Mouse (Mus musculus): ENCODE results near the gene Prickle1.

Gene Prickle1

DNA sequence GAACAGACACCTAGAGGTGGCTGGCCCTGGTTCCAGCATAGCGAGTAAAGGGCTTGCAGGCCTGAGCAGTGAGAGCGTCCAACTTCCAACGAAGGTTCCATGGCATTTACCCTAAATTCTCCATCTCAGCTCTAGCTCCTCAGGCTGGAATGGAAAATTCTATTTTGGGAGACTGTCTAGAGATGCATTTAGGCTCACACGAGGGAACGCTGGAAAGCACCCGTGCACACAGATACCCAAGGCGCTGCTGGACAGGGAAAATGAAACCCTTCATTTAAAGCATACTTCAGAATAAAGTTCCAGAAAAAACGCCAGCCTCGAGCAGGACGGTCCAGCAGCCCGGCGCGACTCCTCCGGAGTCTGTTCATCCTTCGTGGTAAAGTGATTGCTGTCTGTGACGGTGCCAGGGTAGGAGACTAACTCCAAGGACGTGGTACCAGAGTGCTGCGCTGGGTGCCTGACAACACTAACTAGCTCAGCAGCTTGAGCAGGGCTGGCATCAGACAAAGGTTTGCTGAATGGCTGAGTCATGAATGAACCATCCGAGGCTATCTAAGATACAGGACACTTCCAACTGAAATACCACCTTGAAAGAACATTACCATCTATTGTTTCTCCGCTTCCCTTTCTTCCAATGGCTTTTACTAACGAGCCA is 57.0 kb downstream of the Prickle1 start:
- no peak for DNase-seq

DNA sequence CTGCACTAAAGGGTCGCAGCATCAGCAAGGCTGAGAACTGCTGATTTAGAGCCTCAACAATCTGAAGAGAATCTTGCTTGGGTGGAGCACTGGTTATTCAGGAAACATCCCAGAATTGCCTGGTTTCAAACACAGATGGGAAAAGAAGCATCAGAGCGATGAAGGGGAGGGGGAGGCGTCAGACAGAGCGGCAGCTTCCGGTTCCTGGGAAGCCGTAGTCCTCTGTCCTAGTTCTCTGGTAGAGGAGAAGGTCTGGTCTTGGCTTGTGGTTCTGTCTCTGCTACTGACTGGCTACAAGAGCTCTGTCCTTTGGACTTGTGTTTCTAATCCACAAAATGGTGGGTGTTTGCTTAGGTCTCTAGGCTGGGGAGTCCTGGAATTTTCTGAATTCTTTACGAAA is 57.9 kb downstream of the Prickle1 start:
- DNase-seq, result no peak

DNA sequence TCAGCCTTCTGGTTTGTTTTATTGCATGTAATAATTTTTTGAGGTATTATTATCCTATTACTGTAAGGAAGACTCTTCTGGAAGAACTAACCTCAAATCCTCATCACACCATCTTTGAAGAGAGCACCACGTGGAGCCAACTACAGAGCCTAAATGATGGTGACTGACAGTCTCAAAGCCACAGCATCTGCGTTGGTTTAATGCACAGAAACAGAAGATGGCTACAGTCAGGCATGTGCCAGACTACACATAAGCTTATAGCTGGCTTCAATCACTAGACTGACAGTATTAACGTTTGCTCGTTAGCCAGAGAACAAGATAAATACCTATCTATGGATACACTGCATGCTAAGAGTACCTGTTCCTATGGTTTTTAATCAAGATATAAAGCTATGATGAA is 59.5 kb downstream of the Prickle1 start:
- DNase-seq, result no peak

DNA sequence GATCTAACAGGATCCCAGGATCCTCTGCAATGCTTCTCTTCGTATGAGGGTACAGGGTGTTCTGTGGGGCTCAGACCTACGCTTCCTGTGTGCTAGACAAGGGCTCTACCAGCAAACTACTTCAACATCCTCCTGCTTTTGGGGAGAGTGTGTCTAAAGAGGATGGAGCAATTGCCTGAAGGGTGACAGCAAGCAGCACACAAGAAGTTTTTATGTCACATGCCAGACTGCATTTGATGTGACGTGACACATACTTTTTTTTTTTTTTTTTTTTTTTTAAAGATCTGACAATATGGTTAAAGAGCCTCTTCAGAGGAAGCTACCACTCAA is 65.0 kb downstream of the Prickle1 start:
- no peak for DNase-seq

DNA sequence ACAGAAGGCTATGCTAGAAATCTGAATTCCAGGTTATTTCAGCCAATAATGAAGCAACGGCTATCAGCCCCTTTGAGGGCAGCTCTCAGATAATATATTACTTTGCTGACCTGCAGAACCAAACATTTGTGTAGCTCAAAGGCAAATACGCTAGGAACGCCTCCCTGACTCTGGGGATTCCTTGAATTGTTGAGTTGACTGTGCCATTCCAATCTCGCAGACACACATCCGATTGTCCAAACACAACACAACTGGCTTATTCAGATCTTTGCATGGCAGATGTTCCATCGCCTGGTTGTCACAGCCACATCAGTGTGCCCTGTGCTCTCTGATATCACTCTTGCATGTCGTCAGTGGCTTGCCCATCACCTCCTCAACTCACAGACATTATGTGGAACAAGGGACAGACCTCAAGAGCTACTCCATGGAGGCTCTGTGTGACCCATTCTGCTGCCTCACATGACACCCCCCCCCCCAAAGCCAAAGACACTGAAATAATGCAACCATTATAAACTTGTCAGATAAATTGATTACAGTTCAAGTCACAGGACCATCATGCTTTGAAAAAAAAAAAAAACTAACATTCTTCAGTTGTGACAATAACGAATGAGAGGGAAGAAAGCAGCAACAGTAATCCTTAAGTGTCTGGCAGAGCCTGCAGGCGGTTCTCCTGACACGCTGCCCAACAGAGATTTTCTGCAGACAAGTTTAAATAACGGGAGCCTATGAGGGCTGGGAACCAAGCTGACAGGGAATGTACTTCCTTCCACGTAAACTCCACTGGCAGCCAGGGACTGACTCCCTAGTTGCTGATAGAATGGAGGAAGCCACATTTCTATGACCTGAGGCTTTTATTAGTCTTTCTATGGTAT is 65.6 kb downstream of the Prickle1 start:
- DNase-seq, result no peak

DNA sequence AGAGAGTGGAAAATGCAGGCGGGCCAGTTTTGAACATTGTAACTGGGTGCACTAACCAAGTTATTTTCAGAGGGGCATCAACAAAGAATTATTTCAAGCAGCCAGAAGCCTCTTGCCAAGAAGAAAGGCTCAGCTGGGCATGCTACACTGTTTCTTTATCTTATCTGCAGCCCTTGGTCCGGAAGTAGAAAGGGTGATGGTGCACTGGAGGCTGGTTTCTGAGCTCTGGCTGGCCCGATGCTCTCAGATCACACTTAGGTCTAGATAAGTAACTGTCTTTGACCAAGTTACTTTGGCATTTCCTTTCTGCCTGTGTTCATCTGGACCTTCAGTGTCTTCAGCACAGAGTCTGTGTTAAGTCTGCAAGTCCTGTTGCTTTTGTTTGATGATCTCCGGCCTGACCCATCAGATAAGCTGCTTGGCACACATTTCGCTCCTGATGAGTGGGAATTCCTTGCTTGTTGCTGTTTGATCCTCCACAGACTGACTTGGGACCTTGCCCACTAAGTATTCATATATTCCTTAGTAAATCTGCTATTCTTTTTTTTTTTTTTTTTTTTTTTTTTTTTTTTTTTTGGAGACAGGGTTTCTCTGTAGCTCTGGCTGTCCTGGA is 70.3 kb downstream of the Prickle1 start:
- no peak for DNase-seq

DNA sequence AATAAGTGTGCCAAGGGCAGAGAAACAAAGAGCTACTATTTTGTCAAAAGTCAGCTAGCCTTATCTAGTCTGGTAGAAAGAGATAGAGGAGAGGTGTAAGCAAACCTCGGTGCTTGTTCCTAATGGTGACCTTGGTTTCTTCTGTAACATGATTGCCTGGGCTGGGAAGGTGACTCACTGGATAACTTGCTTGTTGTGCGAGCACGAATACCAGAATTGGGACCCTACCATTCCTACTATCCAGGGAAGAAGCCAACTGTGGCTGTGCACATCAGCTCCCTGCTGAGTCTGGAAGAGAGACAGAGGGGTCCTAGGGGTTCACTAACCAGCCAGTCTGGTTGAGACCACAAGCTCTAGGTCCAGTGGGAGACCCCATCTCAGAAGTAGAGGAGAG is 73.9 kb downstream of the Prickle1 start:
- no peak for DNase-seq

DNA sequence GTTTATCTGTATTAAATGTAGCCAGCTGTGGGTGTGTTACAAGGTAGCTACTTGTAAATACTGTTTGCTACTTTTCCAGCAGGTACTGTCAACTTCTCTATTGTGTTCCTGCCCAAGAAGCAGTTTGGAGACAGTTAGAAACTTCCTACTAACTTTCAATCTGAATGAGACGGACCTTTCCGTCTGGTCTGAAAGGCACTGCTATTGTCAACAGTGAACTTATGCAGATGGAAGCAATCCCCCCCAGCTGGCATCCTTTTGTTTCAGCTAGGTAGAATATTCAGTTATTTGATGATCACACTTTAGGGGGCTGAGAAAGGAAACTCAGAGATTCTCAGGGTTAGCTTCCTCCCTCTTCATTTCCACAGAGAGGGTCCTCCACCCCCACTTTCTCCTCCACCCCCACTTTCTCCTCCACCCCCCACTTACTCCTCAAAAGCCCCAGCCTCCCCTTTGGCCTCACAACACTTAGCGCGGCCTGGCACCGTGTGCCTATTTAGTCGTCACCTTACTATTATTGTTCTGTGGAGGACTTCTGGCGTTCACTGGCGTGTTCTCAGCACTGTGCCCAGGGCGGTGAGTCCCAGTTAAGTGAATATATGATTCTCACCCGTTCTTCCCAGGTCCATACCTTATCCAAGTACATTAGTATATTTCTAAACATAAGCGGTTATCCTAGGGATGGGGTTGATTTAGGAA is 74.5 kb downstream of the Prickle1 start:
- DNase-seq, result no peak

DNA sequence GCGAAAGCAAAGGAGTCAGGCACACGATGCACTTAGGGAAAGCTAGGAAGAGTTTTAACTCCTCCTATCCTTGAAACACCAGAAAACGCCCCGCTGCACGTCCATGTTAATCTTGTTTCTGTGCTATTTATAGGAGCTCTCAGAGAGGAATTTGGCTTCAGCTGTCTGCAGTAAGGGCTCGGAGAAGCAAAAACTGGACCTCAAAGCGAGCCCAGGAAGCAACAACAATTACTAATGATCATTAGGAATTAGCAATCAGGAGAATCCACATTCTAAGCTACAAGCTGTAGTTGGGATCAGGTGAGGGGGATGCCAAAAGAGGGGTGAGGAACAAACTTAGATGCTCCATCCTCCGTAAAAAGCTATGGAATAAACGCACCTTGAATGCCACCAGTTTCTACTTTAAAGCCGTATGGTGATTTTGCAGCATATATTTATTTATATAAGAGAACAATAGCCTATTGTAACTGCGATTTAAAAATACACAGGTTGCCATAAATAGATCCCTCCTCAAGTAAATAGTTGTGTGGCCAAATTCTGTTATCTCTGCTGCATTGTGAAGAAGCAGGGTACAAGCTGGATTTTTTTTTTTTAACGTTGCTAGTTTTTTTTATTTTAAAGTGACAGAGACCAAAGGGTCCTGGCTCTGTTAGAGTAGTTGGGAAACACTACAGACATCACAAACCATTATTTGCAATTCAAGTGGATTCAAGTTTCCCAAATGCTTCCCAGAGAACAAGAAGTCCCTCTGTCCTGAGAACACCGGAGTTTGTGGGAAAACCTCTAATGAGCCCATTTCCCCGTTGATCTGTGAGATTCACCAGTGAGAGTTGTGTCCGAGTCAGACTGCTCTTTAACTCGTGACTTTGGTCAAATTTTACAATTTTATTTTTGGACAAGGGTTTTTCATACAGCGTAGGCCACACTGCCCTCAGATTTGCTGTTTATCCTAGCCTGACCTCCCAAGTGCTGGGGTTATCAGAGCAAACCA is 75.6 kb downstream of the Prickle1 start:
- DNase-seq, result no peak

DNA sequence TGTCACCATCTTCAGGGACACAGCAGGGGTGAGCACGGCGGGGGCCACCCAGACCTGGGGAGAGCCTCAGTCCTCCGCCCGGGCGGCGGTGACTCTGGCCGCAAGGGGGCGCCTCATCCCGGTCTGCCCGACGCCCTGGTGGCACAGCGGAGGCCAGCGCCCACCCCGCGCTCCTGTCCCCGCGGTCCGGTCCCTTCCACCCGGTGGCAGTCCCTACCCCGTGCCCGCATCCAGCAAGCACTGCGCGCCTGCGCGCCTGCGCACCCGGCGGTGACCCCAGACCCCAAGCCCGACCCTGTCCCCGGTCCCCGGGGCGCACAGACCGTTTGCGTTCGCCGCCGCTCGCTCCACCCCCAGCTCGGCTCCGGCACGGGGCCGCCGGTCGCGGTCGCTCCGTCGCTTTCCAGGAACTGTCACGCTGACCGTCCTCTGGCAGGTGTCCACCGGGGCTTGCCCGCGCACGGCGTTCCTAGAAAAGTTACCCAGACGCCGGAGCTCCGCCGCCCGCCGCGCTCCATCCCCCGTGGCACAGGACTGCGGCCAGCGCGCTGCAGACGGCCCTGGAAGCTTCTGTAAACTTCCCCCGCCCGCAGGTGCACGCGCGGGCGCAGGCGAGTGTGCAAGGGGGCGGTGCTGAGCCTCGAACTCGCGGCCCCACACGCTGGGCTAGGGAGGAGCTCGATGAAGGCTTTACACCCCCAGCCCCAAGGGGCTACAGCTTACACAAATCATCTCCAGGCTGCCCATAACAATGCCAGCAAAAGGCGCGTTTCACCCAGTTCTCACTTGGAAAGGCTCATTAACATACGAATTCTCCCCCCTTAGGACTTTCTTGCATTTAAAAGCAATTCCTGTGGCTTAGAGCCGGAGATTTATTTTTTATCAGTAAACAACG is 76.5 kb downstream of the Prickle1 start:
- peak; percentile 86 to 90 for DNase-seq

DNA sequence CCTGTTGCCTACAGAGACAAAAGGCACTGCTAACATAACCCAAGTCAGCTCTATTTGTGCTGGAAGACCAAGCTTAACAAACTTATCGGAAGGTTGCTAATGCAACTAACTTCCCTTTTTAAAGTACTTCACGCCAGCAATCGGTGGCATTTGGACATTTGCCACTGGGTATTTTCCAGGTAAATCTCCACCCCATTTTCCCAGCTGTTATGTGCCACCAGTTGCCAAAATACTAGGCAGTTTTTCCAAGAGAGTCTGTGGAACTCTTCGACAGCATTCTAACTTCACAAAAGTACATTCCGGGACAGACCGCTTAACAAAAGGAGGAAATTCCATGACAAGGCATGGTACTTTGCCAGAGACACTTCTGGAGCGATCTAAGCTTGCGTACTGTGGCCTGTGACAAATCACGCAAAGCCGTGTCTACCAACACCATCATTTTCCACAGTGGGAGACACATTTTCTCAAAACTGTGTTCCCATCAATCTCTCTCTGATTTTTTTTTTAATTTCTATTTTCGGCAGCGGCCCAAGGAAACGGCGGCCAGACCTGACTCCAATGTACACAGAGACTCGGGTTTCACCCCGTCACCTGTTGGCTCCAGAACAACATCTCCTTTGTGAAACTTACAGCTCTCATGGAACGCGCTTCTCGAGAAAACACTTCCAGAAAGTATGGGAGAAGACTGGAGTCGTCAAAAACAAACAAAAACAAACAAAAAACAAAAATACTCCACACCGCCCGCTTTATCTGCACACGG is 77.4 kb downstream of the Prickle1 start:
- DNase-seq, result no peak

DNA sequence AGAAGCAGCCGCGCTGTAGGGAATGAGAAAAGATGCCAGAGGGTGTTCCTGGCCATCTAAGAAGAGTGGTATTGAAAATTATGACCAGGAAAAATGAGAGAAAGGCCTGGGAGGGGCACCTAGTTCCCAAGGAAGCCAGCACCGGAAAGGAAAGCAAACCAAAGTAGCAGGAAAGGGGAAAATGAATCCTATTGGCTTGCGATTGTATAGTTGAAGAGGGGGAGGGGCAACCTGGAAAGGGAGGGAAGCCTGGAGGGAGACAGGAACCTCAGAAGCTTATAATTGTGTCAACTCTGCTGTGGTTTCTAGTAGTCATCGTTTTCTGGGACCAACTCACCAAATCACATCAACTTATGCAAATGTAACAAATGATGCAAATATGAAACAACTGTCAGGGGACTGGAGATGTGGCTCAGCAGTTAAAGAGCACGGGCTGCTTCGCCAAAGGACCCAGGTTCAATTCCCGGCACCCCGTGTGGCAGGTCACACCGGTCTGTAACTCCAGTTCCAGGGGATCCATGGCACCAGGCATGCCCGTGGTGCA is 78.6 kb downstream of the Prickle1 start:
- DNase-seq, result no peak

DNA sequence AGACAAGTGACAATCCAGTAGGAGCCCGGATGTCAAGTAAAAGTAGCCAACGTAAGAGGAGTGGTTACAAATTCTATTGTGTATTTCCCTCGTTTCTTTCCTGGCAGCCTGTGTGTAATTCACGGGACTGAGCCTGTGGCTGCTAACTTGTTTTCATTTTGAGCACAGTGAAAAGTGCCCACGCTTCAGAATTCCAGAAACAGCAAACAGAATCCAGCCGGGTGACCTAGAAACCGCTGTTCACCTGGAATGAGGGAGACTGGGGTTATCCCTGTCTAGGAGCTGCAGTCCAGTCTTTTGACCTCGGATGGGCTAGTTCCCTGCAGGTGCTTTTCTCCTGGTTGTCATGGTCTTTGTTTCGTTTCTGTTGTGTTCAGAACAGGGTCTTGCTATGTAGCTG is 80.4 kb downstream of the Prickle1 start:
- no peak for DNase-seq

DNA sequence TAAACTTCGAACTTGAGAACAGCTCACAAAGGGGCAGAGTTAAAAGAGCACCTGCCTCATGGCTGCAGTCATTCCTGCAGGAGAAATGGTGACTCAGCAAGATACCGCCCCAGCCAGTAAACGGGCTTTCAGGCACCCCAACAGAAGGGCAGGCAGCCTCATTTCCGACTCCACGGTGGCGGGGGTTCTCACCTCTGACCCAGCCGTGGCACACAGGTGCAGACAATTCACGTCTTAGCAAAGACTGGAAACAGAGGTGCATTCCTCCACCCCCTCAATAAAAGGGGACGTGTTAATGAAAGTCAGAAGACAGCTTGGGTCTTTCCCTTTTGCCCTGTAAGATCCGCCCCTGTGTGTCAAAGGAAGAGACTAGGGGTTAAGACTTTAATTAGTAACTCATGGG is 81.8 kb downstream of the Prickle1 start:
- DNase-seq, result peak; percentile 44 to 64

DNA sequence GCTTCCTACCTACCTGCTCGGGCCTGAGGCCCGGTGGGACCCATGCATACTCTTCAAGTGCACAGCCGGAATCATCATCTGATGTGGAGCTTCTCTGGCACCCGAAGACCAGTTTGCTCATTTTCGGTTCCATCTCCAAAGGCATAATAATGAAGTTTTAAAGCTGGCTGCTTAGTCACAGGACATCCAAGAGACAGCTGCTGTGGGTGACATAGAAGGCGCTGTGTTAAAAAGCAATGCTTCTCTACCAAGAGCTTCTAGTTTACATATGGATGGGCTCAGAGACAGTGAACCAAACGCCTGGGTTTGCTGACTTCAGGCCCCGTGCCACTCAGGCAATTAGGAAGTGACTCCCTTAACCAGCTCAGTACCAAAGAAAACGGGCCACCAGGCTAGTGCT is 83.3 kb downstream of the Prickle1 start:
- no peak for DNase-seq

DNA sequence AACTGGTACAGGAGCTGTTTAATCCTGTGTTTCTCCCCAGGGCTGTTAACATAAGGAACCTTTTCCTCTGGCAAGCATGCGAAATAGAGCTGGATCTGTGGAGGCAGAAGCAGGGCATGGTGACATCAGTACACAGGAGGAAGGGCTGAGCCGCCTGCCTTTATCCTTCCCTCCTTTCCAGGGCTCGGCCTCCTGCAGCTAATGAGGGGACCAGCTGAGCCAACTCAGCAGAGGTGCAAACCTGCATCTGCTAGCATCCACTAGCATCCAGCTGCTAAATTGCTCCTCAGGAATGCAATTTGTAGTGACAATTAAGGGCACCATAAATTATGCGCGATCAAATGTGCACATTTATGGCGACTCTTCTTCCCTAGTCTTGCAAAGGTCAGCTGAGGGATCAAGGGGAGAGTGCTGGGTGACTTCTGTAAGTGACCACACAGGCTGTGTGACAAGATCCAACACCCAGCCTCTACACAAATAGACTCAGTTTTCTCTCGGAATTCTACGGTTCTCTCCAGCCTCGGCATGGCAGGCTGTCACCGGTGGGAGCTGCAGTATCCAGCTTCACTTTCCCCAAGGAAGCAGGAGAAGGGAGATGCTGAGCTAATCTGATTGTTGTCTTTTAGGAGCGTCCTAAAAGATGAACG is 84.9 kb downstream of the Prickle1 start:
- no peak for DNase-seq

DNA sequence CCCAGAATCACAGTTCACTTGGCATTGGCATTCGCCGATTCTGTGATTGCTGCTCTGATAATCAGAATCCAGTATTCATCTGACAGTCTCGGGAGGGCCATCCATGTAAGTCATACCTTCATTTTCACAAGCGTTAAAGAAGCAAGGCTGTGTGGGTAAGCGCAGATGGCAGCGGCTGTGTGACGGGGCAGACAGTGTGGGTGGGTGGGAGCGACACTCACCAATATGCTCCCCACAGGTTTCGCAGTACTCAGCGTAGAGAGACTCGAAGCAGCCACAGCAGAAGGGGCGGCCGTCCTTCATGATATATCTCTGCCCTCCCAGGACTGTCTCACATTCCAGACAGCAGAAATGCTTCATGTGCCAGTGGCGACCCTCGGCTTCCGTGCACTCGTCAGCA is 90.9 kb downstream of the Prickle1 start:
- no peak for DNase-seq

DNA sequence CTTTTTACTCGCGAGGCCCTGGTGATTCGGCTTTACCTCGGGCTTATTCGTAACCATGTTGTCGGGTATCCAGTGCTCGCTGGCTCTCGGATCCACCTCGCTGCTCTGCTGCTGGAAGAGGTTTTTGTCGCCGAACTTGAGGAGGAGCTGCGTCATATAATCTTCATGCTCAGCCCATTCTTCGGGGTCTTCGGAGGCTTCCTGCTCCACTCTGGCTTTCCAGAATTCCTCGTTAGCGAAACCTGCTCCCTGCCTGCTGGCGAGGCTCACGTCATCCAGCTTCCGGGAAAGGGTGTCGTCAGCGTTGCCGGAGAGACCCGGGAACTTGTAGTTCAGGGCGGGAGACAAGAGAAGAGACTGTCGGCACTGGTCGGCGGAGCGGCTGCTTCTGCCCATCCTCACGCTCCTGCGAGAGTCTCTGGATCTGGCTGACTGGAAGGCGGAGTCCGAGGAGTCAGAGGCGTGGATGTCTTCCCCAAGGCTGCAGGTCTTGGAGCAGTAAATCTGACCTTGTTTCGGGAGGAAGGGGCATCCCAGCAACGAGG is 92.4 kb downstream of the Prickle1 start:
- no peak for DNase-seq

DNA sequence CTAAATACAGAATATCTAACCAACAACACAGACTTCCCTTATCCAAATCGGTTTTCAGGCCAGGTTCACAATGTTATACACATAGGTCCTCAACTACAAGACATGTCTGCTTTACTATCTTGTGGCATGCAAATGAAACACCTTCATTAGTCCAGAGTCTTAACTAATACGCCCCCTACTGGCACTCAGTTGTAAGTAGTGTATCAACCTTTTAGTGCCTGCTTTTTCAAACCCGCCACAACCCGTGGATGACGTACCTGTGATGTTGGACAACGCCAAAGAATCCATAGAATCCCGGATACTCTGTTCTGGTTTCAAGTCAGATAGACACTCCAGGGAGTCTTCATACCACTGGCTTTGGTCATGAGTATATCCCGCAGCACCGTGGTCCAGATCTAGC is 93.0 kb downstream of the Prickle1 start:
- DNase-seq, result no peak
